Mouse (Mus musculus) MN1 (cell line): ENCODE results near the gene Sez6.

Experiments
- DNase-seq: peaks from one replicate; pipeline ENCODE4 v3.0.0-alpha.2; 2016; ENCODE audit warnings: low spot score

Gene Sez6

DNA sequence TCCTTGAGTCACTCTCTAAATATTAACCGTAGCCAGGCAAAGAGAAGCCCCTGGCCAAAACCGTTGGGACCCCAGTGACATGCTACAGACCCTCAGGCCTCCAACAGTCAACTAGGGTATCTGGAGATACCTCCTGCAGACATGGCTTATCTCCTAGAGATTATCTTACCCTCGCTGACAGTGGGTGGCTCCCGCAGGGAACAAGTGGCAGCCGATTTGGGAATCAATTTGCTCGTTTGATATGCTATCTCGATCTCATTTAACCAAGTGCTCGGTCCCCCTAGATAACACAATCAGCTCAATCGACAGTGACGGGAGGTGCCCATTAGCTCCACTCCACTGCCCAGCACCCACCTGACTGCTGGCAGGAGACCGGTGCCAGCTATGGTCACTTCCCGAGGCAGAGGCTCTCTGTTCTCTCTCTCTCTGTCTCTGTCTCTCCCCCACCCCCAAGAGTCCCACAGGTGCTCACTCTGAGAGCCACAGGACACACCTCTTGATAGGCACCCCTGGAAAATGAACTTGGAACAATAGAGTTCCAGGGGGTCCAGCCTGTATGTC lies 19.6 kb downstream of the Sez6 start:
- DNase-seq, result no peak

DNA sequence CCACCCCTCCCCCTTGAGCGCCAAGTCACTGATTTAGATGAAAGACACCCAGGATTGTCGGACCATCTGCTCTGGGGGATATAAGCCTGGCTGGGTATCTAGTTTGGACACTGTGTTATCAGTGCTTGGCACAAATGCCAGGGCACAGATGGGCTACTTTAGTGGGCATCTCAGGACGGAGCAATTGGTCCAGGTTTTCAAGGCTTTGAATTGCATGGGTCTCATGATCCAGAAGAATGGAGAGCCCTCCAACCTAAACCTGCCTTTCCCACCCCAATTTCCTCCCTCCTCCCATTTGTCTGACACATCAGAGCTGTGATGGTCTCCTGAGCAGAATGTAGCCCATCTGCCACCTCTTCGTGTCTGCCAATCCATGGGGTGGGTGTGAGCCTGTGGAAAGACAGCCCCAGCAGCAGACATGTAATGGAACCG lies 20.2 kb downstream of the Sez6 start:
- no peak for DNase-seq

DNA sequence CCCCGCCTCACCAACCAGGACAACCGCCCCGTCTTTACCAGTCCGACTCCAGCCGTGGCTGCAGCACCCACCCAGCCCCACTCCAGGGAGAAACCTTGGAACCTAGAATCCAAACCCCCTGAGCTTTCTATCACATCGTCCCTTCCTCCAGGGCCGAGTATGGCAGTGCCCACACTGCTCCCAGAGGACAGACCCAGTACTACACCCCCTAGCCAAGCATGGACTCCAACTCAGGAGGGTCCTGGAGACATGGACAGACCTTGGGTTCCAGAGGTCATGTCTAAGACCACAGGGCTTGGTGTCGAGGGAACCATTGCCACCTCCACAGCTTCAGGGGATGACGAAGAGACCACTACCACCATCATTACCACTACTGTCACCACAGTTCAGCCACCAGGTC lies 23.1 kb downstream of the Sez6 start:
- DNase-seq, result no peak

DNA sequence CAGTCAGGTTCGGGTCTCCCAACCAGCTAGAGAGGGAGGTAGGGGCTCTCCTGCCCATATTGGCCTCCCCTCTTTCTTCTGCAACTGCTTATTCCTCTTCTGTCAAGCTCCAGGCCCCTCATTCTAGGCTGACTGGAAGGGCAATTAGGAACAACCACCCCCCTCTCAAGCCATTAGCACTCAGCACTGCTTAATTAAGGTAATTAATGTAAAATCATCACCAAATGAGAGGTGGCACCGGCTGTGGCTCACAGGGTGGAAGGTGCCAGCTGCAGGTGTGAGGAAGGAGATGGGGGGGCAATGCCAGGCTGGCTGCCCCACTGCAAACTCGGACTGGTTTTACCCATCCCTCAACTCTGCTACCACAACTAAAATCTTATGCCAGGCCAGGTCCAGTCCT lies 25.8 kb downstream of the Sez6 start:
- DNase-seq, result no peak

DNA sequence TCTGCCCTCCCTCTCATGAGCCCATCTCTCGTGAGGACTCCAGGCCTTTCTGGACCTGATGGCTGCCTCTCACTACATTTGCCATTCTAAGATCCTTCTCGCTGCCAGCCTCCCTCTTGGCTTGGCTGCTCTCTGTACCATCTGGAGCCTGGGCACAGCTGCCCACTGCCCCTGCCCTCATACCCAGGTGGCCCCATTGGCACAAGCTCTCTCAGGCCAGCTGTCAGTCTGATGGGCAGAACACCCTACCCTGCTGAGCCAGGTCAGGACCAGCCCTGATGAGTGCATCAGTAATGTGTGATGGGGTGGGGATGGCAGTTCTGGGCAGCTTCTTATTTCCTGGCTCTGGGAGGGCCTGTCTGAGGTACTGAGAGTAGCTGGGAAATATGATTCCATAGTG lies 27.7 kb downstream of the Sez6 start:
- DNase-seq, result peak; percentile 65

DNA sequence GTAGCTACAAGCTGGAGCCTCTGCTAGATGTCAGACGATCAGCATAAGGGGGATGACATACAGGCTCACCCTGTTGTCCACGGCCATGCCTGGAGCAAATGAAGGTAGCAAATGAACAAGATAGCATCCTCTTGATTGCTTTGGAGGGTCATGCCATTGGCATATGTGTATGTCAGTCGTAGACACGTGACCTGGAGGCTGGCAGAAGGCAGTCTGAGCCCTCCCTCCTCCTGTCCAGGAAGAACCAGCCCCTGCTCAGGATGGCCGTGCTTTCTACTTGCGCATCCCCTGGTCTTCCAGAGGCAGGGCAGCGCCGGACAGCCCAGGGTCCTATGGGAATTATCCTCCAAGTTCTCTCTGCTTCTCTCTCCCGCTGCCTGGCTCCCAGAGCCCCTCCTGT lies 28.3 kb downstream of the Sez6 start:
- peak; percentile 71 for DNase-seq

DNA sequence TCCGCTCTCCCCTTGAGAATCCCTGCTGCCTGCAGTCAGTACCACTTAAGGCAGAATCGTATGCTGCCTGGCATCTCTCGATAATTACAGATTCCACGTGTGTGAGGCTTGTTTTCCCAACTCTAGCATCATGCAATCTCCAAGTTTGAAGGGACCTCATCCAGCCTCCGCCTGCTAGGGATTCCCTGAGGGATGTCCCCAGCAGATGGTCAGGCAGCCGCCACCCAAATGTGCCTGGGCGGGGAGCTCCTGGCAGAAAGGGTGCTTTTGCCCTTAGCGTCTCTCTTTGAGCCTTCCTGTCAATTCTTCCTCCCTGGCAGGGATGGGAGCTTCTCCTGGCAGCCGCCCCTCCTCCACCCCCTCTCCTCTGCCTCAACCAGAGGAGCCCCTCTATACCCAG lies 29.6 kb downstream of the Sez6 start:
- DNase-seq, result peak; percentile 30

DNA sequence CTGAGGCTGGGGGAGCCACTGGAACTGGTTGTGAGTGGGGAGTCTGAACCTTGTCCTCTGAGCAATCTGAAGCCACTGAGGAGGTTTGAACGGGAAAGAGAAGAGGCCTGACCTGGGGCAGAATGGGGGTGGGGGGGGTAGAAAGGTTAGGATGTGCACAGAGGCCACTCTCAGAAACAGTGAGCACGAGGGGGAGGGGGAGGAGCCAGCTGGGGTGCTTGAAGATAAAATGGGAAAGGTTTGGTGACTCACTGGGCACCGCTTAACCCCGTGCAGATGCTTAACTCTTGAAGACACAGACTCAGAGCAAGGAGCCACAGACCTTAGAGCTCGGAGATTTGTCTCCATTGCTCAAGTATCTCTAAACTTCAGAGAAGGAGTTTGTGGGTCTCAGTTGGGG lies 30.3 kb downstream of the Sez6 start:
- DNase-seq, result peak; percentile 47

DNA sequence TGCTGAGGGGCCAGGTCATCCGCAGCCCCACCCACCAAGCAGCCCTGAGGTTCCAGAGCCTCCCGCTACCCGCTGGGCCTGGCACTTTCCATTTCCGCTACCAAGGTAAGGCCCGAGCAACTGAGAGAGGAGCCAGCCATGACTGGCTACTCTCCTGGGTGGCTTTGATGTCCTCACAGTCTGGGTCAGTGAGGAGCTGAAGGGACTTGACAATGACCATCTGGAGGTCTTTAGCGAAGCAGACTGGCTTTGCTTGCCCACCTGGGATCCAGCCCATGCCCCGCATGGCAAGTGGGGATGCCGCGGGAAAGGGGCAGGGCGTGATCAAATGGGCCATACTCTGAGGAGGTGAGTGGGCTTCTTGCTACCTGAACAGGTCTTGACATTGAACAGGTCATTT lies 32.3 kb downstream of the Sez6 start:
- DNase-seq, result no peak

DNA sequence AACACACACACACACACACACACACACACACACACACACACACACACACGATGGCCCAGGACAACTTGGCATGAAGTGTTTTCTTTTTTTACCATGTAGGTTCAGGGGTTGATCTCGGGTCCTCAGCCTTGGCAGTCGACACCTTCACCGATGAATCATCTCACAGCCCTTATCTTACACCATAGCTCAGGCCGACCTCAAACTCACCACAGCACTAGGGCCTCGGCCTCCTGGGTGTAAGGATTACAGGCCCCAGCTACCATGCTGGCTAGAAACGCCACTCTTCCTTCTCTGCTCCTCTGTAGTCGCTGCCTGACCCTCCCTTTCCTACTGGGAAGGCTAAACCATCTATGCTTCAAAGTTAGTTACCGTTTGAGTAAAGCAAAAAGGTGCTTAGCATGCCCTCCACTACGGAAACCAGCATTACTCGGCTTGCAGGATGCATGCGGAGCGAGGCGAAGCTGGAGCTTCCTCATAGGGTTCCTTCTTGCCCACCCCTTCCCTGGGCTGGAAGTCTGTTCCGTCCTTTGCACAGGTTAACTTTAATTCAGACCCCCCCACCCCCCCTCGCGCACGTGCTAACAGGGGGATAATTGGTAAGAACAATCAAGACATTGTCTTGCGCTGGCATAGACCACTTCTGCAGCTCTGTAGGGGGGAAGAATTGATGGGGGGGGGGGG lies 34.0 kb downstream of the Sez6 start:
- DNase-seq, result peak; percentile 41

DNA sequence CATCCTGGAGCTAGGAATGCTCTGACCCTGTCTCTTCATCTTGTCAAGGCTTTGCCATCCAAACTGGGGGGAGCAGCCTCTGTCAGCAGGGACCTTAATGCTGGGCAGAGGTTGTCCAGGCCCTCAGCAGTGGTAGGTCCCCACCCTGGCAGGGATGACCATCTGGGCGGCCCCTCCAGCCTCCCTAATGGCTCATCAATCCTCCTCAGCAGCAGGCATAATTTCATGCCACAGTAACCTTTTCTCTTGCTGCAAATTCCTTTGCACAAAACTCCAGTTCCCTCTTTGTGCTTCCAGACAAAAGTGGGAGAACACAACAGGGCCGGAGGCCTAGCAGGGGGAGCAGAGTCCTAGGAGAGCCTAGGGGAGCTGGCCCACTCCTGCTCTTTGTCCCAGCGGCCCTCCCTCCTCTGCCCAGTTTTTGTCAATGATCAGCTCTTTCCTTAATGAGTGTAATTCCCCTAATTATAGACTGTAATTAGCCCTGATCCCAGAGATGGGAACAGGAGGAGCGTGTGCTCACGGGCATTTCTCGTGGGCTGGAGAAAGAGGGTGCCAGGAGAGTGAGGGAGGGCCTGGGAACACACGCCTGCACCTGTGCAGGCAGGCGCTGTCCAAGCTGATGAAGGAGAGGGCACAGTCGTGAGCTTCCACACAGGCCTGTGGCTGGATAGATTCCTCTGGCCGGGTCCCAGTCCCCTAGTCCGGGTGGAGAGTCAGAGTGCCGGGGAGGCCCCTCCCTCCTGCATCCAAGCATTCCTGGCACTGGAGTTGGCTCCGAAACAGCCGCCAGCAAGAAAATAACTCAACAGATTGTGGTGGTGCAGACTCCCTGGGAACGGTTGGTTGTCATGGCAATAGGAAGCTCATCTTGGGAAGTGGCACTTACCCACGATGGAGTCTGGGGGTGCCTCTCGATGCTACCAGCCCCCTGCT lies 34.8 kb downstream of the Sez6 start:
- peak; percentile 29 for DNase-seq

DNA sequence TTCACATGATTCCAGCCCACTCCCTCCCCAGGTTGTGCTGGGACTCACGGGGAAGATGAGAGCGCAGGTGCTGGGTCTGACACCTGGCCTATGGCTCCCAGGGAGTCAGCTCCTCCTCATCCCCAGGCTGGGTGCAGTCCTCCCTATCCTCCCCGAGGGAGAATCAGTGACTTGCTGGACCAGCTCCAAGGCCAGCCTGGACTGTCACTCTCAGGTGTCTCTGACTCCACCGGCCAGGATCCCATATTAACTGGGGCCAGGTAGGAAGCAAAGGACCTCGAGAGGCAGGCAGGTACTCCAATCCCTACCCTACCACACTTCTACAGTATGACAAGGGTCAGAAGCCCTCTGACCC lies 35.4 kb downstream of the Sez6 start:
- DNase-seq, result no peak

DNA sequence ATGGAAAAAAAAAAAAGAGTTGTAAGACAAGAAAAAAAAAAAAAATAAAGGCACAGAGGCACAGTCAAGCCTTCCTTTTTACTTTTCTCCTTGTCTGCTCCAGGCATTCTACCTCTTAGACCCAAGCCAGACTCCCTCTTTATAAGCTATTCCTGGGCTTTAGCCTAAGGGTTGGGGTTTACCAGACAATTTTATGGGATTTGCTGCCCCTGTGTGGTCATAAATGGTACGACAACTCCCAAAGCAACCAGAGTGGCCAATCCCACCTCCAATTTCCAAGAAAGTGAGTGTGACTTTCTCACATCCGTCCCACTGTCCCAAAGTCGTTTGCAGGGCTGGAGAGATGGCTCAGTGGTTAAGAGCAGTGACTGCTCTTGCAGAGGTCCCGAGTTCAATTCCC lies 36.5 kb downstream of the Sez6 start:
- DNase-seq, result peak; percentile 80

DNA sequence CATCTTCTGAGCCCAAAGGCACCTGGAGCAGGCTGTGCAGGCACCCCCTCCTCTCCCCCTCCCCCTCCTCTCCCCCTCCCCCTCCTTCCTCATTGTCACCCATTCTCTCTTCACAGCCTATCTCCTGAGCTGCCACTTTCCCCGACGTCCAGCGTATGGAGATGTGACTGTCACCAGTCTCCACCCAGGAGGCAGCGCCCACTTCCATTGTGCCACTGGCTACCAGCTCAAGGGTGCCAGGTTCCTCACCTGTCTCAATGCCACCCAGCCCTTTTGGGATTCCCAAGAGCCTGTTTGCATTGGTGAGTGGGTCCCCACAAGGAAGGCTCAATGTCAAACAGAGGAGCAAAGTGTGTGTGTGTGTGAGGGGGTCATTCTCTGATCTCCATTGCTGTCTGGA lies 38.2 kb downstream of the Sez6 start:
- DNase-seq, result no peak

DNA sequence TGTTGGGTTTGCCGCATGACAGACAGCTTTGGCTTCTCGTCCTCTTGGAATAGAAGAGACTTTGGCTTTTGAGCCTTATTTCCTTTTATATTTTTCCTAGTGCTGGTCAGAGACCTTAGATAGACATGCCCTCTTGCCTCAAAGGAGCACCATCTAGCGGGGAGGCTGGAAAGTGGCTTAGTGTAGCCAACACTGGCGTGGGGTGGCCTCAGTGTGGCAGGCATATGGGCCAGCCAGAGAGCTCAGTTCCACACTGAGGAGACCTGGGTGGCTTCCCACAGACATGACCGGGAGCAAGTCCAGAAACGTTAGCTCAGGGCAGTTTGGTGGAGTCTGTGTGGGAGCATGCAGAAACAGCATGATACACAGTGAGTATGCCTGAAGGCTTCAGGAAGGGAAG lies 40.1 kb downstream of the Sez6 start:
- DNase-seq, result no peak

DNA sequence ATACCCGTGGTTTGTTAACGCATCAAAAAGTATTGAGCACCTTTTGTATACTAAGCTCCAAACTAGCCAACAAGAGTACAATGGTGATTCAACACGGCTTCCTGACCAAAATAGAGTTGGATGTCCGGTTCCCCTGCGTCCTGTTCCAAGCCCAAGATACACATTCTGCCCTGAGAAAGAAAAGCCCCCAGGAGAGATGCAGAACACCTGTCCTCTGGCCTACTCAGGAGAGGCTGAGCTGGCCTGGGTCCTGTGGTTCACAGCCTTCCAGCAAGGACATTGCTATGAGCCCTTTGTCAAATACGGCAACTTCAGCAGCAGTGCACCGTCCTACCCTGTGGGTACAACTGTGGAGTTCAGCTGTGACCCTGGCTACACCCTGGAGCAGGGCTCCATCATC lies 42.9 kb downstream of the Sez6 start:
- no peak for DNase-seq

DNA sequence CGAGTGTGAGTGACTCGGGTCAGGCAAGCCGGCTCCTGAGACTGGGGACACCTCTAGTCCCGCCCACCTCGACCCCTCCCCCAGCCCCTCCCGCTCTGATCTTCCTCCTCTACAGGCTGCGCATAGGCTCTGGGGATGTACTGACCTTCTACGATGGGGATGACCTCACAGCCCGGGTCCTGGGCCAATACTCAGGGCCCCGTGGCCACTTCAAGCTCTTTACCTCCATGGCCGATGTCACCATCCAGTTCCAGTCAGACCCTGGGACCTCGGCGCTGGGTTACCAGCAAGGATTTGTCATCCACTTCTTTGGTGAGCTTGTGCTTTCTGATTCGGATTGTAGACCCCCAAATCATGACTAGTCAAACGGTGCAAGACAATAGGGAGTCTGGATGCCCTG lies 43.7 kb downstream of the Sez6 start:
- no peak for DNase-seq

DNA sequence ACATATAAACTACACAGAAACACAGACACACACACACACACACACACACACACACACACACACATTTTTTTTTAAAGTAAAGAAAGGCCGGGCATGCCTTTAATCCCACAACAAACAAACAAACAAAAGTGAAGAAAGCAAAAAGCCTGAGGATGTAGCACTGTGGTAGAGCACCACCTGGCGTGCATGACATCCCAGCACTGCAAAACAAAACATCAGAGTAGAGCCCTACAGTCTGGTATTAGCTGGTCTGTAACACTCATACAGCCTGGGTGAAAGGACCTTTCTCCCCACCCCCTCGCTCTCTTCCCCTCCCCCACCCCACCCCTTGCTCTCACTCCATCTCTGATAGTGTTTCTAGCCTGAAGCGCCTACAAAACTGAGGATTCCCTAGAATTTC lies 45.3 kb downstream of the Sez6 start:
- DNase-seq, result no peak

DNA sequence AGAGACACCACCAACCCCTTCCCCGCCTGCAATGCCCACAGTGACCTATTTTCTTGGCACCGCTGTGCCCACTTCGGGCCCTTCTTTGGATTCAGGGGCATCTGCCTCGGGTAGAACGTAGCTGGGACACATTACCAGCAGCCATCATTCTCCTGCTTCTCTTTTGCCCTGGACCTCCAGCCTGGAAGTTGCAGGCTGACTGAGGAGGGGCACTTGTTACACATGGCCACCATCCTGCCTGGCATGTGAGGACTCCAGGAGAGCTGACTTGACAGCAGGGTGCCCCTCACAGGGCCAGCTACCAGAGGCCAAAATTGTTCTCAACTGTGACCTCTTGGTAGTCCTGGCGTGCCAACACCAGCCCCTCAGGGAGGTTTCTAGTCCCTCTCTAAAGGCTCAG lies 47.6 kb downstream of the Sez6 start:
- no peak for DNase-seq

DNA sequence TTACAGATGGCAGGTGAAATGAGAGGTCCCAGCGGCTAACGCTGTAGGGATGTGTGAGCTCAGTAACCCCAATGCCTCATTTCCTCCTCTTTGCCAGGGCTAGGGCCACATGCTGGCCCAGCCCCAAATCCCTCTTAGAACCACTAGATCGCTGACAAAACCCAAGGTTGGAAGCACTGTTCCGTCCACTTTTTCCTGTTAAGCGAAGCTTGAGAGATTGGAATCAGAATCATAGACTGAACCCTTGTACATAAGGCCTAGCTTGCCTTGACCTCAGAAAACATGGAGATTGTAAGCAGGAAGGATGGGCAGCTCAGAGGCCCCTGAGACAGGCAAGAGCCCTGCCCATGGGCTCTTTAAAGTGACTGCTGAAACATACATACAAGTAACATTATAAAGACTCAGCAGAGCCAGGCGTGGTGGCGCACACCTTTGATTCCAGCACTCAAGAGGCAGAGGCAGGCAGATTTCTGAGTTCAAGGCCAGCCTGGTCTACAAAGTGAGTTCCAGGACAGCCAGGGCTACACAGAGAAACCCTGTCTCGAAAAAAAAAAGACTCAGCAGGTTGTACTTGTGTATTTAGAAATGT lies 48.7 kb downstream of the Sez6 start:
- no peak for DNase-seq

DNA sequence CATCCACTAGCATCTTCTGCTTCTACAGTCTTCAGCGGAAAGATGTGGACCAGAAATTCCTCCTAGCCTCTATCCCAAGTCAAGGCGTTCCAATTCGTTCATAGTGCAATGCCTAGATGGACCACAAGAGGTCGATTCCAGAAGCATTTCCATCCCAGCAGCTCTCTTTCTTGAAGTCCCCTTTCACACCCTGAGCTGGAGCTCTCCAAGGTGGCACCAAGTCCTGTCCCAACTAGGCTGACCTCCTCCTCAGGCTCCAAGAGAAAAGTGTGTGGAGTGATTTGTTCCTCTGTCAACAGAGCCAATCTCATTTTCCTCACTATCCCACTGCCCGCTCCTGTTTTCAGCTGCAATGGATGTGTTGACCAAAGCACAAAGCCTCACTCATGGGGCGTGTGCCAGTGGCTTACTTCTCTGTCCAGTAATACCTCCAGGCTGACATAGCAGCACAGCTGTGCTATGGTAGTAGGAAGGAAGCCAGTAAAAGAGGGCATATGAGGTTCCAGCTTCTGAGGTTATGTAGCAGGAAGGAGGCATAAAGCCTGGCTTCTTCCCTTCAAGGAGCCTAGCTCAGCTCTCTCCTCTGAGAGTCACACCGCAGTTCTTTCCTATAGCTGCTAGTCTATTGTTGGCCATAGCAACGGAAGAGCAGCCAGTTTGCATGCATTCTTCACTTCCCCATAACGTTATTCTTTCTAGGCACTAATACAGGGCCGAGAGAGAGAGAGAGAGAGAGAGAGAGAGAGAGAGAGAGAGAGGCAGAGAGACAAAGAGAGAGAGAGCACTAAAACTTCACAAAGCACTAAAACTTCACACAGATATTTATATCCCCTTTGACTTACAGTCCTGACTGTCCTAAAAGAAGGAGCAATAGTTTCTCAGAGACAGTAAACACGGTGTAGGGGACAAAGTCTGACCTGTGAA lies 49.9 kb downstream of the Sez6 start:
- peak; percentile 81 for DNase-seq
